Comparison of ENCODE assay signal across 1 mouse cellular context in the genomic region with DNA sequence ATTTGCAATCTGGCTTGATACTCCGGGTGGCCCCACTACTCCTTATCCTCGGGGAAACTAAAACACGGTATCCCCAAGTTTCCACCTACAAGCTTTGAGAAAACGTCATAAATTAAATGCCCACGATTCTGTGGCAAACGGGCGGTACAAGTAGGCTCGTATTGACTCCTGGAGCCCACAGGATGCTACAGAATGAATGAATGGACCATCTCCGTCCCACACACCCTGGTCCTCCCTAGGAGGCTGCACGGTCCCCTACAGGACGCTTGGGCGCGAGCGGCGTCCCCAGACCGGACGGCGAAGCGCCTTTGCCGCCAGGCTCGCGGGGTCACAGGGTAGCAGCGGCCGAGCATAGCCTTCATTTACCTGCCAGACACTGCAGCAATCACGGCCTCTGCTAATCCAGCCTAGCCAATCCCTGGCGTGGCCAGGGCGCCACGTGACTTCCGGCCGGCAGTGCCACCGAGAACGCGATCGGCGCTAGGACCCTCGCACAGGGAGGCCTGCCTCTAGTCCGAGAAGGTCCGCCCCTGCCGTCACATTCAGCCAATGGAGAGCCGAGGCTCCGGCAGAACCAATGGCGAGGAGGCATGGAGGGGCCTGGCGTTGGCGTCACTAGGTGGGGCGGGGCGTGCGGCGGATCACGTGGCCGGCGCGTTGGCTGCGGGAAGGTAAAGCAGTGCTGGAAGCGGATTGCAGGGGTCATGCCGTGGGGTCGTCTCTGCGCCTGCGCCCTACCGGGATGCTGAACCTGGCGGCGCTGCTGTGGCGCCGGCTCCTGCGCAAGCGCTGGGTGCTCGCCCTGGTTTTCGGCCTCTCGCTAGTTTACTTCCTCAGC.
TF ChIP-seq lines count a peak whose summit lies in the region.

A gene (minus strand): TSS at position 511 of the 838 bp plus-strand sequence.
A gene (plus strand): TSS at position 622 of the 838 bp plus-strand sequence.

TF ChIP-seq in CH12.LX, 34 proteins besides CTCF, POLR2A, EP300 and RAD21 (continued from another document):
- TF ChIP-seq TCF12 (IDR thresholded peaks at IDR 0.05; ENCODE audit: low read depth, low read length) (peak; percentile 69), MAFK (IDR thresholded peaks at IDR 0.05; ENCODE audit: insufficient replicate concordance, low read length) (no peak), NRF1 (IDR thresholded peaks at IDR 0.05; ENCODE audit: low read depth, low read length) (peak; percentile 96), HCFC1 (IDR thresholded peaks at IDR 0.05; ENCODE audit: low read depth, low read length) (peak; percentile 86), MEF2A (IDR thresholded peaks at IDR 0.05; ENCODE audit: borderline replicate concordance, low read depth, low read length) (peak; percentile 79), SMC3 (IDR thresholded peaks at IDR 0.05; ENCODE audit: low read depth, low read length) (no peak), E2F4 (IDR thresholded peaks at IDR 0.05; ENCODE audit: insufficient replicate concordance, low read depth, low read length) (no peak), CHD2 (IDR thresholded peaks at IDR 0.05; ENCODE audit: low read length) (peak; percentile 80), BHLHE40 (IDR thresholded peaks at IDR 0.05; ENCODE audit: low read depth, low read length) (peak; percentile 92), USF1 (IDR thresholded peaks at IDR 0.05; ENCODE audit: low read depth, low read length) (peak; percentile 97), SIN3A (IDR thresholded peaks at IDR 0.05; ENCODE audit: low read length) (peak; percentile 98), ZKSCAN1 (IDR thresholded peaks at IDR 0.05; ENCODE audit: borderline replicate concordance, low read depth, low read length) (no peak), MAX (IDR thresholded peaks at IDR 0.05; ENCODE audit: low read length) (peak; percentile 98), ZNF384 (IDR thresholded peaks at IDR 0.05; ENCODE audit: low read depth, low read length) (no peak), GABPA (IDR thresholded peaks at IDR 0.05; ENCODE audit: insufficient replicate concordance, low read depth, low read length) (no peak; the same call in 1 of the 2 replicates), ELF1 (IDR thresholded peaks at IDR 0.05; ENCODE audit: low read depth, low read length) (peak; percentile 83), RCOR1 (conservative IDR thresholded peaks at IDR 0.05; ENCODE audit: low read depth, low read length) (no peak; the same call in 1 of the 2 replicates), KAT2A (IDR thresholded peaks at IDR 0.05; ENCODE audit: insufficient replicate concordance, low read length) (peak; percentile 53; the same call in 1 of the 2 replicates), MXI1 (IDR thresholded peaks at IDR 0.05; ENCODE audit: low read depth, low read length) (peak; percentile 97), JUN (IDR thresholded peaks at IDR 0.05; ENCODE audit: insufficient read depth, low read depth, low read length) (no peak), CHD1 (IDR thresholded peaks at IDR 0.05; ENCODE audit: low read depth, low read length) (no peak), UBTF (IDR thresholded peaks at IDR 0.05; ENCODE audit: low read depth, low read length) (0 out of 2 replicates have a peak, but pooled peaks have one; percentile 74), NELFE (IDR thresholded peaks at IDR 0.05; ENCODE audit: low read depth, low read length) (peak; percentile 73), ETS1 (conservative IDR thresholded peaks at IDR 0.05; ENCODE audit: low read depth, low read length) (peak; percentile 50; the same call in 1 of the 2 replicates), JUND (conservative IDR thresholded peaks at IDR 0.05; ENCODE audit: low read depth, low read length) (no peak), TBP (conservative IDR thresholded peaks at IDR 0.05; ENCODE audit: low read depth, low read length) (peak; percentile 60; the same call in 1 of the 2 replicates), MAZ (IDR thresholded peaks at IDR 0.05; ENCODE audit: low read depth, low read length) (no peak; the same call in 1 of the 2 replicates), ZC3H11A (IDR thresholded peaks at IDR 0.05; ENCODE audit: low read depth, low read length) (no peak)
